Mouse (Mus musculus) cerebellum, adult 2 months (tissue): ENCODE measurements around the gene Gm3402.
"Not testable (repeated sequence)": the region's sequence is repeated elsewhere in the genome, so short reads cannot be mapped to it uniquely, and the experiment has no call there.

Experiments used
- CTCF ChIP-seq: fragments of 200-500 bp; IDR thresholded peaks from 2 replicates; pipeline ENCODE4 v1.5.1; 2011; ENCODE audit warnings: low read depth, mild to moderate bottlenecking, control low read depth, low read length, moderate library complexity, borderline replicate concordance; ENCODE audit not compliant: insufficient read depth
- POLR2A ChIP-seq: fragments of 200-500 bp; IDR thresholded peaks from 2 replicates; pipeline ENCODE4 v1.6.1; 2011; ENCODE audit warnings: low read length, control low read depth, borderline replicate concordance; ENCODE audit not compliant: insufficient read depth

DNA sequence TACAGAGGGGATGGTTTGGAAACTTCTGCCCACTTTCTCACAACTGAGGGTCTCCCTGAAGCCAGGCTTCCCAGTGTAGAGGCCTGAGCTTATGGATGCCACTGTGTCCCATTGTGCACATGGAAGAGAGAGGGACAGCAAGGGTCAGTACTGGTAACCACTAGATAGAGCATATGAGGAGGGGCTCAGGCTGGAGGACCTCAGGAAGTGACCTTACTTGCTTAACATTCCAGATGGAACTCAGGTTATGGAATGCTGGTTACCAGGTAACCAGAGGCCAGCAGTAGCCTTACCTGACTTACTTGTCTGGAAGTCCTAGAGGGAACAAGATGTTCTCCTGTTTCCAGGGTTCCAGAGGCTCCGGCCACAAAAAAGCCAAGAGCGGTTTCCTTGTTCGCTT lies 32.3 kb upstream of the Gm3402 start, which contains the start of gene Gm6408:
- TF ChIP-seq CTCF, POLR2A: not testable (repeated sequence)
